Mouse (Mus musculus): ENCODE results near the gene Gpc6.

Gpc6 gene

GRCm38 (mm10) chr14:117786647-117787046 lies 861.5 kb downstream of the Gpc6 start:
- no peak for DNase-seq (ENCODE audit: low read depth, low spot score)

- no peak for DNase-seq (ENCODE audit: low read depth, low spot score)
Measured at GRCm38 (mm10) chr14:117794874-117795273, 869.8 kb downstream of the Gpc6 start.

GRCm38 (mm10) chr14:117796661-117797060 lies 871.5 kb downstream of the Gpc6 start:
- DNase-seq (ENCODE audit: low read depth, low spot score), result no peak

GRCm38 (mm10) chr14:117800399-117800798 lies 875.3 kb downstream of the Gpc6 start:
- no peak for DNase-seq (ENCODE audit: low read depth, low spot score)

- no peak for DNase-seq (ENCODE audit: low read depth, low spot score)
Measured at GRCm38 (mm10) chr14:117807846-117808245, 882.7 kb downstream of the Gpc6 start.

- no peak for DNase-seq (ENCODE audit: low read depth, low spot score)
Measured at GRCm38 (mm10) chr14:117808326-117808725, 883.2 kb downstream of the Gpc6 start.

GRCm38 (mm10) chr14:117810321-117811270 lies 885.5 kb downstream of the Gpc6 start:
- no peak for DNase-seq (ENCODE audit: low read depth, low spot score)

- no peak for DNase-seq (ENCODE audit: low read depth, low spot score)
Measured at GRCm38 (mm10) chr14:117813473-117813872, 888.4 kb downstream of the Gpc6 start.

GRCm38 (mm10) chr14:117816008-117816407 lies 890.9 kb downstream of the Gpc6 start:
- DNase-seq (ENCODE audit: low read depth, low spot score), result no peak

- DNase-seq (ENCODE audit: low read depth, low spot score), result no peak
Measured at GRCm38 (mm10) chr14:117816706-117817105, 891.6 kb downstream of the Gpc6 start.

- no peak for DNase-seq (ENCODE audit: low read depth, low spot score)
Measured at GRCm38 (mm10) chr14:117817196-117817595, 892.1 kb downstream of the Gpc6 start.

- peak; percentile 5 for DNase-seq (ENCODE audit: low read depth, low spot score)
Measured at GRCm38 (mm10) chr14:117824491-117824890, 899.4 kb downstream of the Gpc6 start.

- DNase-seq (ENCODE audit: low read depth, low spot score), result no peak
Measured at GRCm38 (mm10) chr14:117826294-117827046, 901.4 kb downstream of the Gpc6 start.

- DNase-seq (ENCODE audit: low read depth, low spot score), result no peak
Measured at GRCm38 (mm10) chr14:117831267-117831666, 906.2 kb downstream of the Gpc6 start.

GRCm38 (mm10) chr14:117831731-117832130 lies 906.6 kb downstream of the Gpc6 start:
- DNase-seq (ENCODE audit: low read depth, low spot score), result peak; percentile 28

GRCm38 (mm10) chr14:117835506-117835905 lies 910.4 kb downstream of the Gpc6 start:
- no peak for DNase-seq (ENCODE audit: low read depth, low spot score)

GRCm38 (mm10) chr14:117837021-117837420 lies 911.9 kb downstream of the Gpc6 start:
- no peak for DNase-seq (ENCODE audit: low read depth, low spot score)

GRCm38 (mm10) chr14:117837715-117838114 lies 912.6 kb downstream of the Gpc6 start:
- DNase-seq (ENCODE audit: low read depth, low spot score), result no peak

- no peak for DNase-seq (ENCODE audit: low read depth, low spot score)
Measured at GRCm38 (mm10) chr14:117841211-117841610, 916.1 kb downstream of the Gpc6 start.

GRCm38 (mm10) chr14:117841797-117842553 lies 916.9 kb downstream of the Gpc6 start:
- peak; percentile 81 for DNase-seq (ENCODE audit: low read depth, low spot score)

GRCm38 (mm10) chr14:117849591-117850505 lies 924.7 kb downstream of the Gpc6 start:
- no peak for DNase-seq (ENCODE audit: low read depth, low spot score)

All from 3T3-L1 (cell line).